Mouse (Mus musculus): ENCODE results near the gene Prpf31.

Gene Prpf31

GRCm38 (mm10) chr7:3685400-3686187 is 55.8 kb downstream of the Prpf31 start:
- no peak for DNase-seq (ENCODE audit: extremely low spot score)

- DNase-seq (ENCODE audit: extremely low spot score), result no peak
Observed at GRCm38 (mm10) chr7:3691919-3692318, 62.1 kb downstream of the Prpf31 start.

Data from embryo, embryonic 9.5 days (tissue).